Mouse (Mus musculus): ENCODE measurements around the gene Otoa. TPM values are rescaled to one million over a fixed set of nuclear protein-coding genes. Genes with fewer than 3 reads are reported as not detected.

The Otoa gene
- 0.10 and 0.13 TPM in 2 replicates for polyA plus RNA-seq (2016; fragmentation: Nextera tagmentation; extraction: Ambion mirVana)

- Histone ChIP-seq H3K27me3 (no peaks in the 10 kb centered on the region), H3K9ac (no peak within 1 kb of the TSS), H3K9me3 (no peaks in the 10 kb centered on the region), H3K4me1 (peaks cover 12% of the 10 kb centered on the region), H3K27ac (no peak within 1 kb of the TSS), H3K4me2 (no peak within 1 kb of the TSS), H3K36me3 (replicated peaks) (peaks cover 30% of the 10 kb centered on the region), H3K4me3 (replicated peaks) (no peak within 1 kb of the TSS)
- 89% methylated on average over 4 of the region's 4 CpGs for WGBS
- ATAC-seq (ENCODE audit: low FRiP score), result no peak
Measured at GRCm38 (mm10) chr7:121081350-121081749, at the start of gene Otoa. Otoa (plus strand) TSS chr7:121081650.

- Histone ChIP-seq H3K9ac (peak within 1 kb of the TSS; percentile 99), H3K4me3 (replicated peaks) (peak within 1 kb of the TSS; percentile 95), H3K9me3 (no peaks in the 10 kb centered on the region), H3K4me2 (peak within 1 kb of the TSS; percentile 77), H3K27me3 (peaks cover 27% of the 10 kb centered on the region), H3K36me3 (replicated peaks) (no peaks in the 10 kb centered on the region), H3K27ac (peak within 1 kb of the TSS; percentile 99), H3K4me1 (peaks cover 29% of the 10 kb centered on the region)
- peak; percentile 98 for ATAC-seq (ENCODE audit: low FRiP score)
- 2% methylated on average over 39 of the region's 43 CpGs for WGBS
Measured at GRCm38 (mm10) chr7:121033856-121034652, 47.4 kb upstream of the Otoa start, which contains the start of gene Mettl9. Mettl9 (plus strand) TSS chr7:121034445.

DNA sequence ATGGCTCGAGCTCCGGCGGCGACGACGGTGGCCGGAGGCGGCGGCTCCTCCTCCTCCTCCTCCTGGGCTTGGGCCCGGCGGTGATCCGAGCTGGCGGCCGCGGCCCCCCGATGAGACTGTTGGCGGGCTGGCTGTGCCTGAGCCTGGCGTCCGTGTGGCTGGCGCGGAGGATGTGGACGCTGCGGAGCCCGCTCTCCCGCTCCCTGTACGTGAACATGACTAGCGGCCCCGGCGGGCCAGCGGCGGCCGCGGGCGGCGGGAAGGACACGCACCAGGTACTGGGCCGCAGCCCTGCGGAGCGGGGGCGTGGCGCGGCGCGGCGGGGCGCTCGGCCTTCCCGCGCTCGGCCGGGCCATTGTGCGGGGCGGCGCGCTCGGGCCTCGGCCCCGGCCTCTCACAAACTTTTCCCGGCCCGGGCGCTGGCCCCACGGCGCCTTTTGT, 46.7 kb upstream of the Otoa start:
- peak; percentile 85 for ATAC-seq (ENCODE audit: low FRiP score)
- Histone ChIP-seq H3K27me3 (peaks cover 22% of the 10 kb centered on the region), H3K9ac (peak overlapping the region; percentile 99), H3K9me3 (no peaks in the 10 kb centered on the region), H3K27ac (peak overlapping the region; percentile 99), H3K4me3 (replicated peaks) (peak overlapping the region; percentile 95), H3K36me3 (replicated peaks) (no peaks in the 10 kb centered on the region), H3K4me2 (peak overlapping the region; percentile 77), H3K4me1 (peaks cover 29% of the 10 kb centered on the region)
- 1% methylated on average over 55 of the region's 63 CpGs for WGBS

GRCm38 (mm10) chr7:121035161-121035721, 46.2 kb upstream of the Otoa start:
- peaks cover 20% of the 10 kb centered on the region for H3K27me3 ChIP-seq
- H3K4me2 ChIP-seq, result peak overlapping the region; percentile 77
- no peaks in the 10 kb centered on the region for H3K36me3 ChIP-seq (replicated peaks)
- H3K4me3 ChIP-seq (replicated peaks), result peak overlapping the region; percentile 95
- WGBS, result 1% methylated on average over 24 of the region's 24 CpGs
- H3K9ac ChIP-seq, result peak overlapping the region; percentile 99
- peaks cover 29% of the 10 kb centered on the region for H3K4me1 ChIP-seq
- H3K9me3 ChIP-seq, result no peaks in the 10 kb centered on the region
- ATAC-seq (ENCODE audit: low FRiP score), result peak; percentile 30
- H3K27ac ChIP-seq, result peak overlapping the region; percentile 99

DNA sequence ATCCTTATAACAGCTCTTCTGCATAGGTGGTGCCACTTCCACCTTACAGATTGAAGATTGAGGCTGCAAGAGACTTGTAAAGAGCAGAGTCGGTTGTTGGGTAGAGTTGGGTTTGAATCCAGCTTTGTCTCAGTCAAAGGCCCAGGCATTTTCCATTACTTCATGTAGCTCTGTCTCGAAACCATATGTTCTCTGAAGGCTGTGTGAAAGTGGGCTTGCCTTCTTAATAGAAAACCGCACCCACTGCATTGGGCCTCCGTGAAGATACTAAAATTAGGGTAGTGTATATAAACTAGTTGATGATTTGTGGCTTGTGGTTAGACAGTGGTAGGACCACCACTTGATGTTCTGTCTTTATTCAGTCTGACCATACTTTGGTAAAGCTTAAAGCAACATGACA, 40.9 kb upstream of the Otoa start:
- no peak overlapping the region for H3K4me3 ChIP-seq (replicated peaks)
- no peak for ATAC-seq (ENCODE audit: low FRiP score)
- H3K36me3 ChIP-seq (replicated peaks), result no peaks in the 10 kb centered on the region
- H3K4me1 ChIP-seq, result peaks cover 25% of the 10 kb centered on the region
- 93% methylated on average over 4 of the region's 4 CpGs for WGBS
- no peak overlapping the region for H3K4me2 ChIP-seq
- H3K9me3 ChIP-seq, result no peaks in the 10 kb centered on the region
- H3K9ac ChIP-seq, result no peak overlapping the region
- no peak overlapping the region for H3K27ac ChIP-seq
- H3K27me3 ChIP-seq, result no peaks in the 10 kb centered on the region

GRCm38 (mm10) chr7:121041989-121042388, 39.5 kb upstream of the Otoa start:
- Histone ChIP-seq H3K9me3 (no peaks in the 10 kb centered on the region), H3K36me3 (replicated peaks) (no peaks in the 10 kb centered on the region), H3K27ac (no peak overlapping the region), H3K4me3 (replicated peaks) (no peak overlapping the region), H3K27me3 (no peaks in the 10 kb centered on the region), H3K9ac (no peak overlapping the region), H3K4me2 (no peak overlapping the region), H3K4me1 (peaks cover 11% of the 10 kb centered on the region)
- 78% methylated on average over 1 of the region's 1 CpGs for WGBS
- no peak for ATAC-seq (ENCODE audit: low FRiP score)

DNA sequence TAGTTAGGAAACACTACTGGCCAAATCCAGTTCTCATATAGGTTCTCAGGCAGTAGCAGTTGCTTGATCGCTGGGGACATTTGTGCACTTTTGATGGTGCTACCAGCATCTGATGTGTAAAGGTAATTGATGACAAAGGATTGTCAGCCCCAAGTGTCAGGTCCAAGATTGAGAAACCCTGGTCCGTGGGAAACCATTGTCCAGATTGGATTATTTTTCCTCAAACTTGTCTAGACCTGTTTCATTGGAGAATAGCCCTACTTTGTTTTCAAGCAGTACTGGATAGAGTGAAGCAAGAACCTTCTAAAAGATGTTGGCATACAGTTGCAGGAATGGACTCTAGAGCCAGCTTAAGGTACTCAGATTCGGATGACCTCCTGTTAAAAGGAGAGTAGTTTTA, 38.4 kb upstream of the Otoa start:
- no peak overlapping the region for H3K4me2 ChIP-seq
- H3K4me3 ChIP-seq (replicated peaks), result no peak overlapping the region
- no peaks in the 10 kb centered on the region for H3K27me3 ChIP-seq
- peaks cover 2% of the 10 kb centered on the region for H3K4me1 ChIP-seq
- no peaks in the 10 kb centered on the region for H3K9me3 ChIP-seq
- no peak overlapping the region for H3K27ac ChIP-seq
- no peak overlapping the region for H3K9ac ChIP-seq
- 96% methylated on average over 3 of the region's 3 CpGs for WGBS
- H3K36me3 ChIP-seq (replicated peaks), result no peaks in the 10 kb centered on the region
- no peak for ATAC-seq (ENCODE audit: low FRiP score)

- Histone ChIP-seq H3K27ac (no peak overlapping the region), H3K9me3 (no peaks in the 10 kb centered on the region), H3K9ac (no peak overlapping the region), H3K4me3 (replicated peaks) (no peak overlapping the region), H3K36me3 (replicated peaks) (peaks cover 4% of the 10 kb centered on the region), H3K4me1 (no peaks in the 10 kb centered on the region; the same call in 1 of the 2 replicates), H3K4me2 (no peak overlapping the region), H3K27me3 (no peaks in the 10 kb centered on the region)
- 100% methylated on average over 1 of the region's 1 CpGs for WGBS
- ATAC-seq (ENCODE audit: low FRiP score), result no peak
Measured at GRCm38 (mm10) chr7:121043510-121043909, 37.9 kb upstream of the Otoa start.

- Histone ChIP-seq H3K9ac (no peak overlapping the region), H3K4me2 (no peak overlapping the region)
Measured at GRCm38 (mm10) chr7:121044251-121044650, 37.2 kb upstream of the Otoa start.

DNA sequence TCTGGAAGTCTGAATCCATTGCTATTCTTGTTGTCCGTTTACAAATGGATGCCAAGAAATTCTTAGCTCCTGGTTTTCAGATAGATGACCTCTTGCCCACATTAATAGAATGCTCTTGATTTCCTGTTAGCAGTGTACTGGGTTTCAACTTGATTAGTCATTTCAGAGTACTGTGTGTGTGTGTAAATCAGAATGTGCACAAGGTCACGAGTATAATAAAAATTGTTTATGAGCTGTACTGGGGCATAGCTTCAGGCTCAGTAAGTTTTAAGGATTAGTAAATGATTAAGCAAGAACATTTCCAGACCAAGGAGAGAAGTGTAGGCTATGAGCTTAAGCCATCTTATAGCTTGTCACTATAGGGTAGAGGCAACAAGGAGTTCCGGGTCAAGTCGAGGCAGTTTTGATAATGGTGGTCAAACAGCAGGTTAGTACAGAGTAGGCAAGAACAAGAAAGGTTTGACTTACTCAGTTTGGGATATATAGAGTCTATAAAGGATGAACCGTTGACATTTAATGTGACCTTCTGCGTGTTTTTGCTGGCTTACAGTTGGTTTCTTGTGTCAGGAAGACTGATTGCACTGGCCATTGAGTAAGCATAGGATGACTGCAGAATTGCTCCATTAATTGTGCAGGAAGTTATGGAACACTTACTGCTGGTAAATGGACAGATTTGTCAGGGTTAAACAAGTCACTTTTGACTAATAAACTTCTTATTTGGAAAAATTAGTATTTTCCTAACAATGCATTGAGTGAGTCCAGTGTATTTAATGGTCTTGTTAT, 35.6 kb upstream of the Otoa start:
- Histone ChIP-seq H3K4me3 (replicated peaks) (no peak overlapping the region), H3K4me2 (no peak overlapping the region), H3K9me3 (no peaks in the 10 kb centered on the region), H3K27me3 (no peaks in the 10 kb centered on the region), H3K4me1 (no peaks in the 10 kb centered on the region), H3K36me3 (replicated peaks) (peaks cover 17% of the 10 kb centered on the region), H3K27ac (no peak overlapping the region), H3K9ac (no peak overlapping the region)
- 95% methylated on average over 6 of the region's 6 CpGs for WGBS
- ATAC-seq (ENCODE audit: low FRiP score), result no peak

More at GRCm38 (mm10) chr7:121044251-121044650, 37.2 kb upstream of the Otoa start:
- H3K27ac ChIP-seq, result no peak overlapping the region
- WGBS, result 94% methylated on average over 1 of the region's 1 CpGs
- ATAC-seq (ENCODE audit: low FRiP score), result no peak
- H3K36me3 ChIP-seq (replicated peaks), result peaks cover 6% of the 10 kb centered on the region
- no peaks in the 10 kb centered on the region for H3K27me3 ChIP-seq
- no peak overlapping the region for H3K4me3 ChIP-seq (replicated peaks)
- no peaks in the 10 kb centered on the region; the same call in 1 of the 2 replicates for H3K4me1 ChIP-seq
- H3K9me3 ChIP-seq, result no peaks in the 10 kb centered on the region

DNA sequence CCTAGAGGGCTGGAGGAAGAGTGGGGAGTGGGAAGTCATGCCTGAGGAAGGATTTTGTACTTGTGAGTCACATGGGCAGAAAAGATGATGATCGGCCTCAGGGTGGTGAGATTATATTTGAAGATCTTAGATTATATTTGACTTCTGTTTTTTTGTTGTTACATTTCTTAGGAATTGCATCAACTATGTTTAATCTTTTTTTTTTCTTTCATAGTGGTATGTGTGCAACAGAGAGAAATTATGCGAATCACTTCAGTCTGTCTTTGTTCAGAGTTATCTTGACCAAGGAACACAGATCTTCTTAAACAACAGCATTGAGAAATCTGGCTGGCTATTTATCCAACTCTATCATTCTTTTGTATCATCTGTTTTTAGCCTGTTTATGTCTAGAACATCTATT, 33.8 kb upstream of the Otoa start:
- Histone ChIP-seq H3K4me2 (no peak overlapping the region), H3K27ac (no peak overlapping the region), H3K36me3 (replicated peaks) (peaks cover 30% of the 10 kb centered on the region), H3K4me1 (no peaks in the 10 kb centered on the region), H3K9me3 (no peaks in the 10 kb centered on the region), H3K9ac (no peak overlapping the region), H3K4me3 (replicated peaks) (no peak overlapping the region), H3K27me3 (no peaks in the 10 kb centered on the region)
- no peak for ATAC-seq (ENCODE audit: low FRiP score)
- WGBS, result 99% methylated on average over 2 of the region's 2 CpGs

- 95% methylated on average over 4 of the region's 4 CpGs for WGBS
- H3K4me2 ChIP-seq, result no peak overlapping the region
- H3K27me3 ChIP-seq, result no peaks in the 10 kb centered on the region
- H3K9me3 ChIP-seq, result no peaks in the 10 kb centered on the region
- ATAC-seq (ENCODE audit: low FRiP score), result no peak
- no peak overlapping the region for H3K27ac ChIP-seq
- no peak overlapping the region for H3K9ac ChIP-seq
- H3K36me3 ChIP-seq (replicated peaks), result peaks cover 68% of the 10 kb centered on the region
- no peaks in the 10 kb centered on the region for H3K4me1 ChIP-seq
- no peak overlapping the region for H3K4me3 ChIP-seq (replicated peaks)
Measured at GRCm38 (mm10) chr7:121053071-121053470, 28.4 kb upstream of the Otoa start.
